Mouse (Mus musculus): Measurements from ENCODE around the gene Rad51d. TPM values are rescaled to one million over a fixed set of nuclear protein-coding genes. Genes with fewer than 3 reads are reported as not detected.
"Not testable (repeated sequence)": the region's sequence is repeated elsewhere in the genome, so short reads cannot be mapped to it uniquely, and the experiment has no call there.

Rad51d gene
- polyA plus RNA-seq, 1 experiment from 2014 or later: 10.7 TPM

GRCm38 (mm10) chr11:82852115-82852514 lies 38.3 kb downstream of the Rad51d start:
- Histone ChIP-seq H3K36me3 (no peaks in the 10 kb centered on the region), H3K9ac (no peak overlapping the region), H3K4me2 (no peak overlapping the region), H3K4me1 (replicated peaks) (peaks cover 9% of the 10 kb centered on the region; the same call in 1 of the 2 replicates), H3K27me3 (no peaks in the 10 kb centered on the region), H3K9me3 (no peaks in the 10 kb centered on the region), H3K27ac (replicated peaks) (no peak overlapping the region), H3K4me3 (no peak overlapping the region)
- 83% methylated on average over 11 of the region's 11 CpGs for WGBS
- no peak for ATAC-seq (ENCODE audit: low FRiP score, low read depth)

- Histone ChIP-seq H3K9ac (no peak overlapping the region), H3K27me3 (no peaks in the 10 kb centered on the region), H3K36me3 (no peaks in the 10 kb centered on the region), H3K4me3 (no peak overlapping the region), H3K27ac (replicated peaks) (no peak overlapping the region), H3K4me2 (no peak overlapping the region), H3K4me1 (replicated peaks) (peaks cover 10% of the 10 kb centered on the region), H3K9me3 (no peaks in the 10 kb centered on the region)
- WGBS: 44% methylated on average over 5 of the region's 5 CpGs
- no peak for ATAC-seq (ENCODE audit: low FRiP score, low read depth)
These were observed 40.2 kb downstream of the Rad51d start for GRCm38 (mm10) chr11:82850259-82850658.

- Histone ChIP-seq H3K9me3 (no peaks in the 10 kb centered on the region), H3K36me3 (no peaks in the 10 kb centered on the region), H3K9ac (no peak overlapping the region), H3K4me1 (replicated peaks) (peaks cover 14% of the 10 kb centered on the region), H3K27ac (replicated peaks) (no peak overlapping the region), H3K4me3 (no peak overlapping the region), H3K27me3 (no peaks in the 10 kb centered on the region), H3K4me2 (no peak overlapping the region)
- no peak for ATAC-seq (ENCODE audit: low FRiP score, low read depth)
- WGBS: 29% methylated on average over 6 of the region's 6 CpGs
These were observed 42.8 kb downstream of the Rad51d start for GRCm38 (mm10) chr11:82847571-82848000.

- H3K4me3 ChIP-seq: no peak overlapping the region
- H3K9me3 ChIP-seq: no peaks in the 10 kb centered on the region
- WGBS: 66% methylated on average over 3 of the region's 3 CpGs
- H3K9ac ChIP-seq: no peak overlapping the region
- H3K27ac ChIP-seq (replicated peaks): no peak overlapping the region
- no peak for ATAC-seq (ENCODE audit: low FRiP score, low read depth)
- H3K4me2 ChIP-seq: no peak overlapping the region
- H3K36me3 ChIP-seq: no peaks in the 10 kb centered on the region
- H3K27me3 ChIP-seq: no peaks in the 10 kb centered on the region
- peaks cover 14% of the 10 kb centered on the region for H3K4me1 ChIP-seq (replicated peaks)
These were observed 43.5 kb downstream of the Rad51d start for GRCm38 (mm10) chr11:82846938-82847337.

- Histone ChIP-seq H3K9ac (peak overlapping the region; percentile 9; the same call in 1 of the 2 replicates), H3K27ac (replicated peaks) (no peak overlapping the region), H3K4me1 (replicated peaks) (peaks cover 14% of the 10 kb centered on the region), H3K4me2 (peak overlapping the region; percentile 41), H3K27me3 (no peaks in the 10 kb centered on the region), H3K4me3 (0 out of 2 replicates have a peak overlapping the region, but pooled peaks have one; percentile 18), H3K9me3 (no peaks in the 10 kb centered on the region), H3K36me3 (no peaks in the 10 kb centered on the region)
- 29% methylated on average over 4 of the region's 4 CpGs for WGBS
- ATAC-seq (ENCODE audit: low FRiP score, low read depth): no peak
These were observed 44.4 kb downstream of the Rad51d start for GRCm38 (mm10) chr11:82846079-82846436.

- peak overlapping the region; percentile 9 for H3K9ac ChIP-seq
- peaks cover 14% of the 10 kb centered on the region for H3K4me1 ChIP-seq (replicated peaks)
- H3K9me3 ChIP-seq: no peaks in the 10 kb centered on the region
- peak overlapping the region; percentile 18; the same call in 1 of the 2 replicates for H3K4me3 ChIP-seq
- no peak overlapping the region; the same call in 1 of the 2 replicates for H3K27ac ChIP-seq (replicated peaks)
- ATAC-seq (ENCODE audit: low FRiP score, low read depth): peak; percentile 54; the same call in 1 of the 2 replicates
- 29% methylated on average over 16 of the region's 16 CpGs for WGBS
- no peaks in the 10 kb centered on the region for H3K27me3 ChIP-seq
- H3K4me2 ChIP-seq: peak overlapping the region; percentile 41
- no peaks in the 10 kb centered on the region for H3K36me3 ChIP-seq
These were observed 44.9 kb downstream of the Rad51d start for GRCm38 (mm10) chr11:82845415-82846078.

GRCm38 (mm10) chr11:82844771-82845414 lies 45.5 kb downstream of the Rad51d start:
- H3K4me1 ChIP-seq (replicated peaks): peaks cover 14% of the 10 kb centered on the region
- no peak overlapping the region for H3K9ac ChIP-seq
- H3K4me2 ChIP-seq: peak overlapping the region; percentile 41; the same call in 1 of the 2 replicates
- no peak for ATAC-seq (ENCODE audit: low FRiP score, low read depth)
- H3K36me3 ChIP-seq: no peaks in the 10 kb centered on the region
- no peaks in the 10 kb centered on the region for H3K9me3 ChIP-seq
- H3K4me3 ChIP-seq: no peak overlapping the region
- no peaks in the 10 kb centered on the region for H3K27me3 ChIP-seq
- WGBS: 76% methylated on average over 11 of the region's 11 CpGs
- H3K27ac ChIP-seq (replicated peaks): no peak overlapping the region

GRCm38 (mm10) chr11:82838511-82838910 lies 51.9 kb downstream of the Rad51d start:
- ATAC-seq (ENCODE audit: low FRiP score, low read depth): no peak

GRCm38 (mm10) chr11:82837848-82838247 lies 52.6 kb downstream of the Rad51d start:
- Histone ChIP-seq H3K36me3 (no peaks in the 10 kb centered on the region), H3K9ac (no peak overlapping the region), H3K27me3 (no peaks in the 10 kb centered on the region), H3K27ac (replicated peaks) (no peak overlapping the region), H3K4me2 (no peak overlapping the region), H3K4me3 (no peak overlapping the region), H3K9me3 (no peaks in the 10 kb centered on the region), H3K4me1 (replicated peaks) (peaks cover 4% of the 10 kb centered on the region)
- 17% methylated on average over 7 of the region's 7 CpGs for WGBS
- ATAC-seq (ENCODE audit: low FRiP score, low read depth): no peak

More at GRCm38 (mm10) chr11:82838511-82838910, 51.9 kb downstream of the Rad51d start:
- Histone ChIP-seq H3K27me3 (no peaks in the 10 kb centered on the region), H3K4me1 (replicated peaks) (peaks cover 4% of the 10 kb centered on the region), H3K36me3 (no peaks in the 10 kb centered on the region), H3K4me3 (no peak overlapping the region), H3K9me3 (no peaks in the 10 kb centered on the region), H3K4me2 (no peak overlapping the region), H3K9ac (no peak overlapping the region), H3K27ac (replicated peaks) (no peak overlapping the region)
- 38% methylated on average over 5 of the region's 5 CpGs for WGBS

- no peak for ATAC-seq (ENCODE audit: low FRiP score, low read depth)
- Histone ChIP-seq H3K9ac (no peak overlapping the region), H3K4me3 (no peak overlapping the region), H3K27ac (replicated peaks) (no peak overlapping the region), H3K27me3 (no peaks in the 10 kb centered on the region), H3K4me2 (no peak overlapping the region), H3K4me1 (replicated peaks) (peaks cover 4% of the 10 kb centered on the region), H3K9me3 (no peaks in the 10 kb centered on the region), H3K36me3 (no peaks in the 10 kb centered on the region)
- WGBS: 47% methylated on average over 7 of the region's 7 CpGs
These were observed 53.2 kb downstream of the Rad51d start for GRCm38 (mm10) chr11:82837192-82837591.

GRCm38 (mm10) chr11:82835616-82836432 lies 54.6 kb downstream of the Rad51d start:
- Histone ChIP-seq H3K27ac (replicated peaks) (no peak overlapping the region), H3K4me2 (no peak overlapping the region), H3K9me3 (no peaks in the 10 kb centered on the region), H3K4me1 (replicated peaks) (peaks cover 17% of the 10 kb centered on the region), H3K4me3 (no peak overlapping the region), H3K9ac (no peak overlapping the region), H3K27me3 (no peaks in the 10 kb centered on the region), H3K36me3 (no peaks in the 10 kb centered on the region)
- WGBS: 73% methylated on average over 11 of the region's 11 CpGs
- ATAC-seq (ENCODE audit: low FRiP score, low read depth): no peak

- not testable (repeated sequence) for H3K4me3 ChIP-seq; H3K27ac ChIP-seq (replicated peaks); H3K27me3 ChIP-seq; H3K9me3 ChIP-seq; H3K4me2 ChIP-seq; H3K36me3 ChIP-seq; ATAC-seq (ENCODE audit: low FRiP score, low read depth); H3K9ac ChIP-seq
- 88% methylated on average over 7 of the region's 7 CpGs for WGBS
- H3K4me1 ChIP-seq (replicated peaks): peaks cover 18% of the 10 kb centered on the region
These were observed 56.1 kb downstream of the Rad51d start for GRCm38 (mm10) chr11:82834359-82834758.
